Mouse (Mus musculus) CH12.LX (cell line): Measurements from ENCODE around the gene Krt10. TPM values are rescaled to one million over a fixed set of nuclear protein-coding genes. Genes with fewer than 3 reads are reported as not detected.

Source experiments
- DNase-seq: peaks from one replicate; pipeline ENCODE4 v3.0.0-alpha.2; 2013; ENCODE audit errors: extremely low read depth
- H3K27ac ChIP-seq: 2 replicates; pipeline ENCODE4 v1.5.1; 2012; ENCODE audit warnings: low read depth, mild to moderate bottlenecking, control low read depth, moderate library complexity; ENCODE audit not compliant: insufficient read depth
- H3K27me3 ChIP-seq: replicated peaks from 2 replicates; pipeline ENCODE3; 2012; ENCODE audit warnings: inconsistent platforms
- H3K36me3 ChIP-seq, 2 experiments: replicated peaks in 1 of 2; 2 replicates each; pipeline versions ENCODE3 to v1.6.1; 2012; ENCODE audit warnings: inconsistent platforms in 1 of 2, low read length in 1 of 2, mild to moderate bottlenecking in 1 of 2, mixed read lengths in 1 of 2, moderate library complexity in 1 of 2; ENCODE audit not compliant: control insufficient read depth in 1 of 2, insufficient read depth in 1 of 2
- H3K4me1 ChIP-seq, 2 experiments: 2 replicates each; pipeline ENCODE4 v1.6.1; 2012; ENCODE audit warnings: inconsistent platforms in 1 of 2, moderate library complexity in 1 of 2; ENCODE audit not compliant: insufficient read depth in 2 of 2, control insufficient read depth in 1 of 2
- H3K4me2 ChIP-seq: 2 replicates; pipeline ENCODE4 v1.6.1; 2012; ENCODE audit warnings: low read depth, mild to moderate bottlenecking, control low read depth; ENCODE audit not compliant: poor library complexity, insufficient read depth, severe bottlenecking
- H3K4me3 ChIP-seq, 3 experiments: fragments of 150-350 bp in 1 of 3; sonication (generic) in 1 of 3; replicated peaks in 1 of 3; 2 replicates each; pipeline versions ENCODE3 to v1.5.1; 2011 to 2012; ENCODE audit warnings: low read depth in 2 of 3, low read length in 2 of 3, mild to moderate bottlenecking in 2 of 3, moderate library complexity in 2 of 3, control low read depth in 1 of 3, improper control_type of control experiment in 1 of 3, inconsistent platforms in 1 of 3, mixed read lengths in 1 of 3; ENCODE audit not compliant: poor library complexity in 1 of 3
- H3K79me2 ChIP-seq: replicated peaks from 2 replicates; pipeline ENCODE4 v1.6.1; 2012; ENCODE audit warnings: mild to moderate bottlenecking, moderate library complexity; ENCODE audit not compliant: control insufficient read depth, poor library complexity, insufficient read depth, severe bottlenecking; ENCODE audit errors: extremely low read depth
- H3K9ac ChIP-seq: 2 replicates; pipeline ENCODE4 v1.6.1; 2012; ENCODE audit warnings: low read depth, mild to moderate bottlenecking, control low read depth, moderate library complexity; ENCODE audit not compliant: insufficient read depth
- H3K9me3 ChIP-seq: replicated peaks from 2 replicates; pipeline ENCODE3; 2012; ENCODE audit warnings: low read length, inconsistent platforms, mixed read lengths
- BHLHE40 ChIP-seq: IDR thresholded peaks from 2 replicates; pipeline ENCODE4 v1.6.1; 2011; ENCODE audit warnings: mild to moderate bottlenecking, low read depth, low read length, improper control_type of control experiment
- CHD1 ChIP-seq: IDR thresholded peaks from 2 replicates; pipeline ENCODE4 v1.6.1; 2012; ENCODE audit warnings: low read depth, low read length, improper control_type of control experiment, inconsistent platforms
- CHD2 ChIP-seq: IDR thresholded peaks from 2 replicates; pipeline ENCODE4 v1.6.1; 2011; ENCODE audit warnings: low read length, improper control_type of control experiment
- CTCF ChIP-seq, 2 experiments: IDR thresholded peaks in 1 of 2; conservative IDR thresholded peaks in 1 of 2; 2 replicates each; pipeline ENCODE4 v1.5.1; 2011 to 2012; ENCODE audit warnings: low read depth in 2 of 2, low read length in 2 of 2, improper control_type of control experiment in 1 of 2, inconsistent platforms in 1 of 2, mild to moderate bottlenecking in 1 of 2, moderate library complexity in 1 of 2
- E2F4 ChIP-seq: IDR thresholded peaks from 2 replicates; pipeline ENCODE4 v1.6.1; 2011; ENCODE audit warnings: low read depth, low read length, improper control_type of control experiment; ENCODE audit not compliant: insufficient replicate concordance
- ELF1 ChIP-seq: IDR thresholded peaks from 2 replicates; pipeline ENCODE4 v1.6.1; 2014; ENCODE audit warnings: low read depth, mild to moderate bottlenecking, inconsistent platforms, low read length, improper control_type of control experiment
- EP300 ChIP-seq: IDR thresholded peaks from 2 replicates; pipeline ENCODE4 v1.6.1; 2011; ENCODE audit warnings: low read length, improper control_type of control experiment
- ETS1 ChIP-seq: conservative IDR thresholded peaks from 2 replicates; pipeline ENCODE4 v1.6.1; 2012; ENCODE audit warnings: low read depth, mild to moderate bottlenecking, inconsistent platforms, low read length, improper control_type of control experiment, moderate library complexity
- HCFC1 ChIP-seq: IDR thresholded peaks from 2 replicates; pipeline ENCODE4 v1.6.1; 2012; ENCODE audit warnings: low read depth, mild to moderate bottlenecking, inconsistent platforms, low read length, improper control_type of control experiment
- IRF4 ChIP-seq: IDR thresholded peaks from 2 replicates; pipeline ENCODE4 v1.6.1; 2014; ENCODE audit warnings: low read depth, mild to moderate bottlenecking, inconsistent platforms, low read length, improper control_type of control experiment
- JUND ChIP-seq: conservative IDR thresholded peaks from 2 replicates; pipeline ENCODE4 v1.6.1; 2011; ENCODE audit warnings: low read depth, low read length, improper control_type of control experiment
- KAT2A ChIP-seq: IDR thresholded peaks from 2 replicates; pipeline ENCODE4 v1.6.1; 2012; ENCODE audit warnings: low read length, improper control_type of control experiment, inconsistent platforms; ENCODE audit not compliant: insufficient replicate concordance
- MAX ChIP-seq: IDR thresholded peaks from 2 replicates; pipeline ENCODE4 v1.6.1; 2011; ENCODE audit warnings: low read length, improper control_type of control experiment
- MAZ ChIP-seq: IDR thresholded peaks from 2 replicates; pipeline ENCODE4 v1.6.1; 2012; ENCODE audit warnings: low read depth, mild to moderate bottlenecking, inconsistent platforms, low read length, improper control_type of control experiment, moderate library complexity
- MEF2A ChIP-seq: IDR thresholded peaks from 2 replicates; pipeline ENCODE4 v1.6.1; 2014; ENCODE audit warnings: low read depth, mild to moderate bottlenecking, inconsistent platforms, low read length, improper control_type of control experiment, borderline replicate concordance
- MXI1 ChIP-seq: IDR thresholded peaks from 2 replicates; pipeline ENCODE4 v1.6.1; 2011; ENCODE audit warnings: mild to moderate bottlenecking, low read depth, low read length, improper control_type of control experiment
- MYC ChIP-seq: IDR thresholded peaks from 2 replicates; pipeline ENCODE4 v1.6.1; 2011; ENCODE audit warnings: low read depth, mild to moderate bottlenecking, improper control_type of control experiment, low read length
- NELFE ChIP-seq: IDR thresholded peaks from 2 replicates; pipeline ENCODE4 v1.6.1; 2011; ENCODE audit warnings: low read depth, low read length, improper control_type of control experiment
- NRF1 ChIP-seq: IDR thresholded peaks from 2 replicates; pipeline ENCODE4 v1.6.1; 2014; ENCODE audit warnings: low read depth, mild to moderate bottlenecking, inconsistent platforms, low read length, improper control_type of control experiment, moderate library complexity
- PAX5 ChIP-seq: IDR thresholded peaks from 2 replicates; pipeline ENCODE4 v1.6.1; 2012; ENCODE audit warnings: low read length, inconsistent platforms, mixed read lengths
- POLR2A ChIP-seq: IDR thresholded peaks from 2 replicates; pipeline ENCODE4 v1.6.1; 2011; ENCODE audit warnings: low read depth, mild to moderate bottlenecking, improper control_type of control experiment, low read length
- POLR2AphosphoS2 ChIP-seq: IDR thresholded peaks from 2 replicates; pipeline ENCODE4 v1.6.1; 2011; ENCODE audit warnings: low read depth, low read length, improper control_type of control experiment
- RAD21 ChIP-seq: IDR thresholded peaks from 2 replicates; pipeline ENCODE4 v1.6.1; 2011; ENCODE audit warnings: low read depth, mild to moderate bottlenecking, low read length, improper control_type of control experiment, moderate library complexity
- RCOR1 ChIP-seq: conservative IDR thresholded peaks from 2 replicates; pipeline ENCODE4 v1.6.1; 2012; ENCODE audit warnings: low read depth, mild to moderate bottlenecking, inconsistent platforms, low read length, improper control_type of control experiment
- SIN3A ChIP-seq: IDR thresholded peaks from 2 replicates; pipeline ENCODE4 v1.6.1; 2012; ENCODE audit warnings: low read length, improper control_type of control experiment, inconsistent platforms
- SMC3 ChIP-seq: IDR thresholded peaks from 2 replicates; pipeline ENCODE4 v1.6.1; 2011; ENCODE audit warnings: low read depth, low read length, improper control_type of control experiment
- TBP ChIP-seq: conservative IDR thresholded peaks from 2 replicates; pipeline ENCODE4 v1.6.1; 2011; ENCODE audit warnings: low read depth, low read length, improper control_type of control experiment
- TCF12 ChIP-seq: IDR thresholded peaks from 2 replicates; pipeline ENCODE4 v1.6.1; 2014; ENCODE audit warnings: low read depth, mild to moderate bottlenecking, inconsistent platforms, low read length, improper control_type of control experiment
- UBTF ChIP-seq: IDR thresholded peaks from 2 replicates; pipeline ENCODE4 v1.6.1; 2012; ENCODE audit warnings: low read depth, mild to moderate bottlenecking, inconsistent platforms, low read length, improper control_type of control experiment, moderate library complexity
- USF1 ChIP-seq: IDR thresholded peaks from 2 replicates; pipeline ENCODE4 v1.6.1; 2014; ENCODE audit warnings: low read depth, mild to moderate bottlenecking, inconsistent platforms, low read length, improper control_type of control experiment
- USF2 ChIP-seq: conservative IDR thresholded peaks from 2 replicates; pipeline ENCODE4 v1.6.1; 2011; ENCODE audit warnings: low read depth, low read length, improper control_type of control experiment
- ZKSCAN1 ChIP-seq: IDR thresholded peaks from 2 replicates; pipeline ENCODE4 v1.6.1; 2012; ENCODE audit warnings: low read depth, inconsistent platforms, low read length, improper control_type of control experiment, borderline replicate concordance
- ZMIZ1 ChIP-seq: IDR thresholded peaks from 2 replicates; pipeline ENCODE4 v1.6.1; 2012; ENCODE audit warnings: low read depth, mild to moderate bottlenecking, inconsistent platforms, low read length, improper control_type of control experiment
- ZNF384 ChIP-seq: IDR thresholded peaks from 2 replicates; pipeline ENCODE4 v1.6.1; 2012; ENCODE audit warnings: low read depth, low read length, improper control_type of control experiment, inconsistent platforms
- dilution Hi-C: fragments of 300-500 bp; cut with MboI; formaldehyde crosslinking; loops from 2 replicates; pipeline ENCODE4 v1.14.3; 2020; ENCODE audit warnings: low sequenced_read_pairs; ENCODE audit not compliant: extremely low pct_unique_long_range_greater_than_20kb, extremely low pct_ligation_motif_present
- in situ Hi-C: fragments of 300-500 bp; cut with MboI; formaldehyde crosslinking; loops from 3 replicates; pipeline ENCODE4 v1.14.3; 2019; ENCODE audit warnings: low sequenced_read_pairs, low pct_ligation_motif_present, low pct_unique_long_range_greater_than_20kb, mixed read lengths
- polyA plus RNA-seq: library from polyadenylated mRNA; unstranded; fragments of >175 nt; gene quantifications from 2 replicates; pipeline ENCODE4 v1.2.1, GENCODE M21; 2012; ENCODE audit warnings: low read depth; ENCODE audit not compliant: insufficient read length
- total RNA-seq, 2 experiments: library from RNA; depleted of rRNA; stranded (reverse); fragments of 300-350 nt in 1 of 2; fragments of >200 nt in 1 of 2; gene quantifications; 2 replicates each; pipeline ENCODE4 v1.2.3; 2012 to 2014

Krt10 gene
- total and polyA plus RNA-seq, 3 experiments, result 3.0 to 12.2 (median 9.0) TPM

DNA sequence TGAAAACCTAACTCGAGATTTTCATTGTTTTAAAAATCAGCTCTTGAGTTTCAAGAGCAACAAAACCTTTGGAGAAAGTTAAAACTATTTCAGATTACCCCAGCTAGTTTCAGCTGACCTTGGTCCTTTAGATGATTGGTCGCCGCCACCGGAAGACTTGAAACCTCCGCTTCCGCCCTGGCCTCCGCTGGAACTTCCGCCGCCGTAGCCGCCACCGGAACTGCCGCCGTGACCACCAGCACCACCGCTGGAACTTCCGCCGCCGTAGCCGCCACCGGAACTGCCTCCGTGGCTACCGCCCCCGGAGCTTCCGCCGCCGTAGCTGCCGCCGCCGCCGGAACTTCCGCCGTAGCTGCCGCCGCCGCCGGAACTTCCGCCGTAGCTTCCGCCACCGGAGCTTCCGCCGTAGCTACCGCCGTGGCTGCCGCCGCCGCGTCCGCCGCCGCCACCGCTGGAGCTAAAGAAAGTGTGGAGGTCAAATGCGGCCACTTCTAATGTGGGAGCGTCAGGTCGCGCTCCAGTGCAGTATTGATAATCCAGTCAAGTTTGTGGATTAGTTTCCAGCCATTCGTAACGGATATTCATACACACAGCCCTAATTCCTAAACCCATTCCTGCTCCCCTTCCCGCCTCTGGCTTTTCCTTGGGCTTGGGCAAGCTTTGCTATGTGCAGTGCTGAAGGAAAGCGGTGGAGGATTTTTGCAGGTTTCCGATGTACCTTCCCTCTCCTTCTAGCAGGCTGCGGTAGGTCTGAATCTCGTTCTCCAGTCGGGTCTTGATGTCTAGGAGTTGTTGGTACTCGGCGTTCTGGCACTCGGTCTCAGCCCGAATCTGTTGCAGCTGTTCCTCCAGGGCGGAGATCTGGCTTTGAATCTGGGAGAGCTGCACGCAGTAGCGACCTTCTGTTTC lies 3.1 kb downstream of the Krt10 start (continued):
- TF ChIP-seq SMC3, result no peak
- TF ChIP-seq JUND, result no peak
- TF ChIP-seq POLR2AphosphoS2, result peak; percentile 71
- TF ChIP-seq MYC, result no peak
- no peak for TF ChIP-seq PAX5
- peak; percentile 68 for TF ChIP-seq MEF2A
- TF ChIP-seq RAD21, result no peak
- peak; percentile 41 for TF ChIP-seq USF1
- no peak for TF ChIP-seq UBTF
- 0 out of 2 replicates have a peak, but pooled peaks have one; percentile 65 for TF ChIP-seq MXI1
- peak; percentile 41 for TF ChIP-seq NRF1
- TF ChIP-seq ZMIZ1, result peak; percentile 82; the same call in 1 of the 2 replicates
- peak; percentile 92 for TF ChIP-seq HCFC1
- no peak for TF ChIP-seq CHD1
- TF ChIP-seq TBP, result peak; percentile 78
- TF ChIP-seq CTCF (conservative IDR thresholded peaks at IDR 0.05 in 1 of 2, IDR thresholded peaks at IDR 0.05 in 1 of 2; ENCODE audit: low read depth in 2 of 2, low read length in 2 of 2), result no peak
- TF ChIP-seq BHLHE40, result no peak
- TF ChIP-seq ZKSCAN1, result no peak
- TF ChIP-seq EP300, result no peak
- 0 out of 2 replicates have a peak, but pooled peaks have one; percentile 10 for TF ChIP-seq MAZ
- peak; percentile 81; the same call in 1 of the 2 replicates for TF ChIP-seq RCOR1
- TF ChIP-seq USF2, result no peak
- TF ChIP-seq, all 38 proteins: peak for 18

DNA sequence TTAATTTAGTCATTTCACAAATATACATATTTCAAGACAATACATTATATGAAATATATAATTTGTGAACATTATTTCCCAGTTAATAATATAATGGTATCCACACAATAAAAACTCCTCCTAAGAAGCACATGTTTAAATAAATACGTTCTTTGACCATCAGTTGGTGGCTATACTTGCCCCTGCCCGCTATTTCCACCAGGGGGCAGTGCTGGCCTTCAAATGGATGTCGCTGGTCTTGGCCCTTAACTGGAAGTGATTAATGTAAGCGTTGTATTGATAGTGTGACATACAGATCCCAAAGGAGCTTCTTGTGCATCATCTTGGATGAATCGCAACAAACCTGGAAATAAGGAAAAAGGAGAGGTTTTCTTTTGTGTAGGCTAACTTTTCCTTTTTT lies 9.6 kb downstream of the Krt10 start:
- Histone ChIP-seq H3K4me3 (no peak overlapping the region), H3K4me2 (no peak overlapping the region), H3K9me3 (no peaks in the 10 kb centered on the region), H3K4me1 (peaks cover 12 to 14% of the 10 kb centered on the region in 2 experiments), H3K27me3 (peaks cover 12% of the 10 kb centered on the region), H3K27ac (no peak overlapping the region), H3K79me2 (no peaks in the 10 kb centered on the region), H3K36me3 (peaks cover 0 to 2% of the 10 kb centered on the region in 2 experiments), H3K9ac (no peak overlapping the region)
- dilution Hi-C loops, result no loop called here
- in situ Hi-C loops, result loop anchor here (25.0 kb wide), 1 partner anchor 908 kb away; no protein-coding TSS in a partner anchor
- DNase-seq, result peak; percentile 91
- TF ChIP-seq POLR2A (no peak), POLR2AphosphoS2 (no peak), MAX (0 out of 2 replicates have a peak, but pooled peaks have one; percentile 23), ZNF384 (no peak; the same call in 1 of the 2 replicates), SIN3A (no peak), NELFE (no peak; the same call in 1 of the 2 replicates), NRF1 (no peak), KAT2A (no peak), E2F4 (no peak), ELF1 (no peak), ETS1 (no peak), EP300 (no peak), BHLHE40 (no peak), TCF12 (no peak), SMC3 (peak; percentile 94), MAZ (no peak), UBTF (no peak), MXI1 (no peak), ZMIZ1 (no peak), USF2 (no peak), HCFC1 (no peak), IRF4 (0 out of 2 replicates have a peak, but pooled peaks have one; percentile 56), CHD1 (no peak), CHD2 (no peak)
